Mouse (Mus musculus) liver, embryonic 14.5 days (tissue): Measurements from ENCODE around the gene Dlgap1. TPM values are rescaled to one million over a fixed set of nuclear protein-coding genes. Genes with fewer than 3 reads are reported as not detected.
"Not testable (repeated sequence)": the region's sequence is repeated elsewhere in the genome, so short reads cannot be mapped to it uniquely, and the experiment has no call there.

Experiments
- ATAC-seq: fragments of 200-750 bp; cut with Nextera tagmentation; 2 replicates; pipeline ENCODE4 v1.8.0; 2017; ENCODE audit warnings: moderate number of reproducible peaks, mild to moderate bottlenecking, moderate library complexity; ENCODE audit not compliant: insufficient read depth
- DNase-seq, 3 experiments: peaks; one replicate each; pipeline ENCODE4 v3.0.0-alpha.2; 2012 to 2013; ENCODE audit warnings: low read depth in 3 of 3, low spot score in 3 of 3
- H3K27ac ChIP-seq: fragments of 300-500 bp; sonication (generic); 2 replicates; pipeline ENCODE4 v1.5.1; 2014; ENCODE audit warnings: moderate library complexity, mild to moderate bottlenecking, control low read depth, inconsistent platforms
- H3K27me3 ChIP-seq: fragments of 300-500 bp; sonication (generic); 2 replicates; pipeline ENCODE4 v1.6.1; 2014; ENCODE audit warnings: mild to moderate bottlenecking, low read length, moderate library complexity; ENCODE audit not compliant: control insufficient read depth, insufficient read depth
- H3K36me3 ChIP-seq: fragments of 300-500 bp; sonication (generic); replicated peaks from 2 replicates; pipeline ENCODE4 v1.6.1; 2014; ENCODE audit warnings: low read depth; ENCODE audit not compliant: control insufficient read depth, insufficient read depth
- H3K4me1 ChIP-seq, 2 experiments: fragments of 200-500 bp in 1 of 2; fragments of 300-500 bp in 1 of 2; sonication (generic) in 1 of 2; replicated peaks; 2 replicates each; pipeline ENCODE4 v1.6.1; 2012 to 2014; ENCODE audit warnings: antibody characterized with exemption in 1 of 2, inconsistent platforms in 1 of 2, low read length in 1 of 2; ENCODE audit not compliant: control insufficient read depth in 2 of 2, insufficient read depth in 2 of 2
- H3K4me2 ChIP-seq: fragments of 300-500 bp; sonication (generic); 2 replicates; pipeline ENCODE4 v1.6.1; 2014; ENCODE audit warnings: low read depth, mild to moderate bottlenecking, control low read depth, moderate library complexity
- H3K4me3 ChIP-seq, 2 experiments: fragments of 200-500 bp in 1 of 2; fragments of 300-500 bp in 1 of 2; sonication (generic) in 1 of 2; 2 replicates each; pipeline ENCODE4 v1.5.1; 2012 to 2014; ENCODE audit warnings: low read depth in 2 of 2, low read length in 2 of 2, mild to moderate bottlenecking in 2 of 2, control low read depth in 1 of 2, inconsistent platforms in 1 of 2, moderate library complexity in 1 of 2; ENCODE audit not compliant: insufficient read depth in 1 of 2
- H3K9ac ChIP-seq: fragments of 300-500 bp; sonication (generic); replicated peaks from 2 replicates; pipeline ENCODE4 v1.6.1; 2014; ENCODE audit warnings: mild to moderate bottlenecking, control low read depth, moderate library complexity
- H3K9me3 ChIP-seq: fragments of 300-500 bp; sonication (generic); 2 replicates; pipeline ENCODE4 v1.6.1; 2016; ENCODE audit warnings: low read length, mixed read lengths; ENCODE audit not compliant: control insufficient read depth
- CTCF ChIP-seq: IDR thresholded peaks from 2 replicates; pipeline ENCODE4 v1.5.1; 2016; ENCODE audit warnings: antibody characterized with exemption, low read depth, control low read depth
- EP300 ChIP-seq: IDR thresholded peaks from 2 replicates; pipeline ENCODE4 v1.6.1; 2016; ENCODE audit warnings: antibody characterized with exemption, low read depth
- WGBS: fragments of 180-500 bp; shearing (Covaris S2); extraction: QIAGEN DNeasy Blood & Tissue Kit; methylation state at CpG from one replicate; pipeline ENCODE4 v1.1.7; 2014; ENCODE audit not compliant: insufficient replicate concordance; 5-methylcytosine and 5-hydroxymethylcytosine counted together
- polyA plus RNA-seq, 2 experiments: library from polyadenylated mRNA; depleted of rRNA in 1 of 2; stranded (reverse) in 1 of 2; unstranded in 1 of 2; fragments of >200 nt; fragmentation: Nextera tagmentation in 1 of 2; extraction: Ambion mirVana in 1 of 2; gene quantifications; 2 replicates each; pipeline versions ENCODE4 v1.2.1 to v1.2.3; 2012 to 2014

Dlgap1 gene
- polyA plus RNA-seq, 2 experiments: 0.01 TPM; not detected in 1

- ATAC-seq: no peak
- no peak overlapping the region for H3K4me3 ChIP-seq
- no peak for TF ChIP-seq EP300
- TF ChIP-seq CTCF: no peak
- no peak overlapping the region for H3K9ac ChIP-seq
- WGBS: 44% methylated on average over 5 of the region's 5 CpGs
- no peaks in the 10 kb centered on the region for H3K4me1 ChIP-seq
- no peaks in the 10 kb centered on the region for H3K9me3 ChIP-seq
- no peak overlapping the region for H3K27ac ChIP-seq
- H3K27me3 ChIP-seq: no peaks in the 10 kb centered on the region
- H3K36me3 ChIP-seq: no peaks in the 10 kb centered on the region
- no peak overlapping the region for H3K4me2 ChIP-seq
- no peak for DNase-seq
Measured at GRCm38 (mm10) chr17:70570848-70571247, 602.0 kb downstream of the Dlgap1 start.

DNA sequence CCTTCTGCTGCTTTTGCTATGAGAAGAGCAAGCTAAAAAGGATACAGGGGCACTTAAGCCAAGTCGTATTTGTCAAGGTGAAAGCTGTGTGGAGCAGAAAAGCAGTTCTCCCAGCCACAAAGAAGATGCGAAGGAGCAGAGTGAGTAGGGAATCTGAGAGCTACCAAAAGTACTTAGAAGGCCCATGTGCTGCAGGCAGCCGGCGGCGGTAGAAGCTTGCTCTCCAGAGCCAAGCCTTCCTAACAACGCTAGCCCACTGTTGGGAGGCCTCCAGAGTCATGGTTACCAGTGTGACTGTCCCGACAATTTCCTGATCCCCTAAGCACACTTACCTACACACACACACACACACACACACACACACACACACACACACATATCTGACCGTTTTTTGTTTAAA, 614.2 kb downstream of the Dlgap1 start:
- WGBS: 49% methylated on average over 8 of the region's 8 CpGs
- TF ChIP-seq EP300 (no peak), CTCF (no peak)
- no peaks in the 10 kb centered on the region for H3K27me3 ChIP-seq

DNA sequence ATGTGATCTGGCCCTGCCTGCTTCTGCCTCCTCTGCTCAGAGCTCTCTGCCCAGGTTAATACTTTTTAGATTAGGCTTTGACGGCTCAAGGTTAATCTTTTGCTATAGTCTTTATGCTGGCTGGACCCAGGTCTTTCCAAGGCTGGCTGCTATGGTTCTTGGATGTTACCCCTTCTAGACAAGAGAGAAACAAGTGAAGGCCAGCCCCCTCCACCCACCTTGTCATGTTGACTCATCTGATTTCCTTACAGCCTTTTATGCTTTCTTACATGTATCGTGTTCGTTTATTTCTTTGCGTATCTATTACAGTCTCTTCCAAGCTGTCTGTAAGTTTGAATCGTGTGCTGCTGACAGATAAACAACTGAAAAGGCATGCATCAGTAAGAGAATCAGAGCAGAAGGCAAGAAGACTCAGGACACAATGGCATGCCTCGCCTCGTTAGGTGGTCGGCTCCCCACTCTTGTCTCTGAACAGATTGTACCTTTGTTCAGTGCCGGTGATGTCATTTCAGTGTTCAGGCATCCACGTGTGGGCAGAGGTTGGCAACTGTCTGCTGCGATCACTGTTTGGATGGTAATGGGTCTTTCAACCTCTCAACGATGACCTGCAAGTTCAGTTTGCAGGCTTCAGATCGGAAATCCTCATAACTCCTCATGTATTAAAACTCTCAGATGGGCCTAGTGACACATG, 618.0 kb downstream of the Dlgap1 start:
- no peak overlapping the region for H3K9ac ChIP-seq
- no peaks in the 10 kb centered on the region for H3K36me3 ChIP-seq
- no peaks in the 10 kb centered on the region for H3K4me1 ChIP-seq
- 69% methylated on average over 13 of the region's 13 CpGs for WGBS
- H3K4me3 ChIP-seq: no peak overlapping the region
- DNase-seq (no peak), ATAC-seq (no peak)
- no peak overlapping the region for H3K4me2 ChIP-seq
- H3K9me3 ChIP-seq: no peaks in the 10 kb centered on the region
- H3K27ac ChIP-seq: no peak overlapping the region
- no peaks in the 10 kb centered on the region for H3K27me3 ChIP-seq
- TF ChIP-seq EP300: no peak
- no peak for TF ChIP-seq CTCF

More for the DNA sequence above, 614.2 kb downstream of the Dlgap1 start:
- Histone ChIP-seq H3K4me2 (no peak overlapping the region), H3K4me1 (no peaks in the 10 kb centered on the region), H3K36me3 (no peaks in the 10 kb centered on the region), H3K9me3 (no peaks in the 10 kb centered on the region), H3K27ac (no peak overlapping the region), H3K4me3 (no peak overlapping the region), H3K9ac (no peak overlapping the region)
- ATAC-seq (no peak), DNase-seq (no peak)

GRCm38 (mm10) chr17:70587975-70588630, 619.2 kb downstream of the Dlgap1 start:
- H3K4me3 ChIP-seq, H3K9me3 ChIP-seq, DNase-seq, H3K27me3 ChIP-seq, H3K4me2 ChIP-seq, H3K4me1 ChIP-seq, H3K36me3 ChIP-seq, ATAC-seq, H3K27ac ChIP-seq, H3K9ac ChIP-seq: not testable (repeated sequence)
- 60% methylated on average over 2 of the region's 4 CpGs for WGBS

- no peak for TF ChIP-seq EP300
- TF ChIP-seq CTCF: no peak
- 59% methylated on average over 6 of the region's 6 CpGs for WGBS
- H3K4me2 ChIP-seq: no peak overlapping the region
- H3K9me3 ChIP-seq: no peaks in the 10 kb centered on the region
- no peaks in the 10 kb centered on the region for H3K36me3 ChIP-seq
- no peak overlapping the region for H3K9ac ChIP-seq
- H3K4me3 ChIP-seq: no peak overlapping the region
- DNase-seq (no peak), ATAC-seq (no peak)
- no peaks in the 10 kb centered on the region for H3K4me1 ChIP-seq
- no peaks in the 10 kb centered on the region for H3K27me3 ChIP-seq
- no peak overlapping the region for H3K27ac ChIP-seq
Measured at GRCm38 (mm10) chr17:70588691-70589090, 619.8 kb downstream of the Dlgap1 start.
